Mouse (Mus musculus): ENCODE measurements around the gene Wfdc8. TPM values are rescaled to one million over a fixed set of nuclear protein-coding genes. Genes with fewer than 3 reads are reported as not detected.
"Not testable (repeated sequence)": the region's sequence is repeated elsewhere in the genome, so short reads cannot be mapped to it uniquely, and the experiment has no call there.

Gene Wfdc8
- not detected for total RNA-seq (2021)
- long read RNA-seq, experiment 1 = 0 reads
- long read RNA-seq, experiment 2 = 0 reads

DNA sequence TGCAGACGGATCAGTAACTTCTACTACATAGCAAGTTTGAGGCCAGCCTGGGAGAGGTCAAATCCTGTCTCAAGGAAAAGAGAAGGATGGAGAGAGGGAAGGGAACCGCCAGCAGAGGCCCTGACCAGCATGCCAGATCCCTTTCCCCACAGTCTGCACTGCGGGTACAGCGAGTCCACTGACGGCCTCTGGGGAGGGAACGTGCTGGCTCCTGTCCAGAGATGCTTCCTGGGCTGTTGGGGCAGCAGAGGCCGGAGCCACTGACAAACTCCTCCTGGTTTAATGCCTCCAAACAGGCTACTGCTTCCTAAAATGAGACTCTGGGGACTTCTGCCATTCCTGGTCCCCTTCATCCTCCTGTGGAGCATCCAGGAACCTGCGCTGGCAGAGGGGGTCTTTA, at the start of gene Wfdc8, which contains the start of gene Wfdc6b:
Wfdc8 (minus strand) TSS at position 156 of the 400 bp plus-strand sequence.
Wfdc6b (plus strand) TSS at position 52 of the 400 bp plus-strand sequence.
- H3K4me3 ChIP-seq; H3K27ac ChIP-seq; intact Hi-C loops (cut with DNase I); DNase-seq (ENCODE audit: extremely low spot score in 1 of 2, low spot score in 2 of 2): not testable (repeated sequence)

- TF ChIP-seq CTCF (IDR thresholded peaks at IDR 0.05) = no peak
- H3K4me3 ChIP-seq = no peak within 1 kb of the TSS
- intact Hi-C loops (cut with DNase I) = no loop called here
- no peak within 1 kb of the TSS for H3K27ac ChIP-seq
- DNase-seq (ENCODE audit: extremely low spot score in 1 of 2, low spot score in 2 of 2) = no peak
Measured at GRCm38 (mm10) chr2:164656483-164656882, 43.1 kb upstream of the Wfdc8 start, which contains the start of gene Wfdc9. TSS of gene Wfdc9 (minus strand) at chr2:164656583.

DNA sequence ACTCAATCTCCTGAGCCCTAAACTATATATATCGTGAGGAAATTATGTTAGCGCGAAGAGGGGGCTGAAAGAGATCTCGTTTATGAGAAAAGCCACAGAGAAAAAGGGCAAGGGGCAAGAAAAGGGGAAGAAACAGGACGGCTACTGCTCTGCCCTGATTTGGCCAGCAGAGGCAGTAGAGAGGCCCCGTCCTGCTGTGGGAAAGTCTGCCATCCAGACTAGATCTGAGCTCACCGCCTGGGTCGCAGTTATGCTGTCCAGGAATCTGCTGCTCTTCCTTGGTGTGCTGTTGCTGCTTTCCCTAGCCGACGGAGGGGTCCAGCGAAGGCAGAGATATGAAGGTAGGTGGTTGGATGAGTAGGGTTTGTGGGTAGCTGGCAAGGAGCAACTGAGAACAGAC, 42.4 kb upstream of the Wfdc8 start, which contains the start of gene Wfdc10:
Wfdc10 (plus strand) TSS at position 189 of the 400 bp plus-strand sequence.
- Histone ChIP-seq H3K27ac (no peak within 1 kb of the TSS), H3K4me3 (no peak within 1 kb of the TSS)
- TF ChIP-seq CTCF (IDR thresholded peaks at IDR 0.05) = peak; percentile 75
- DNase-seq (ENCODE audit: extremely low spot score in 1 of 2, low spot score in 2 of 2) = peak in 1 of 2 experiments; percentile 15
- intact Hi-C loops (cut with DNase I) = no loop called here

DNA sequence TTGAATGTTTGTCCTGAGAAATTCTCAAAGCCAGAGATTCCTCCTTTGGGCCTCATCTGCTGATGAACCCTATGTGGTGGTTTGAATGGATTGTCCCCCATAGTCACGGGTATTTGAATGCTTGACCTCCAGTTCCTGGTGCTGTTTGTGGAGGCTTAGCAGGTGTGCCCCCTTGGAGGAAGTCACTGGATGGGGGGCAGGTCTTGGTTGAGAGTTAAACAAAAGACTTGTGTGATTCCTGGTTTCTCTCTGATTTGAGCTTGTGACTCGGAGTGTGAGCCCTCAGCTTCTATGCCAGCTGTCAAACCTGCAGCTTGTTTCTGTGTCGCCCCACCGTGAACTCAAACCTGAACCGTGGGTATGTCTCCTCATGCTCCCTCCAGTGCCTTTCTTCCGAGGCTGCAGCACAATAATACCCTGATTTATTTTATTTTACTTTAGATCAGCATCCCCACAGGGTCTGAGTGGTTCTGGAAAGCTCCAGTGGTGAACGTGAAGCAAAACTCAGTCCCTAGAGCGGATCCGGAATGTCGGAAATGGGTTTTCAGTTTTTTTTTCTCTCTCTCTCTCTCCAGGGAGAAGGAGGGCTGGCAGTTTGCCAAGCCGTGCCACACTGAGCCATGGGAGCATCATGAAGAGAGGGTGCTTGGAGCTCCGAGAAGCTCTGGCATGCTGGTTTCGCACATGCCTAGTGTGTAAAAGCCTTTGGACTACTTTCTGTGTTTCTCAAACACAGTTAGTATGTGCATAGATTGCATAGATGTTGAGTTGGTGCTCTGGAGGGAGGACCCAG, 28.7 kb upstream of the Wfdc8 start:
- no peak for DNase-seq (ENCODE audit: extremely low spot score in 1 of 2, low spot score in 2 of 2)
- intact Hi-C loops (cut with DNase I) = no loop called here

GRCm38 (mm10) chr2:164641129-164641528, 27.7 kb upstream of the Wfdc8 start:
- TF ChIP-seq CTCF (IDR thresholded peaks at IDR 0.05) = no peak
- intact Hi-C loops (cut with DNase I) = no loop called here
- H3K27ac ChIP-seq = no peak overlapping the region

More for the DNA sequence above, 28.7 kb upstream of the Wfdc8 start:
- H3K27ac ChIP-seq = no peak overlapping the region
- TF ChIP-seq CTCF (IDR thresholded peaks at IDR 0.05) = no peak
- no peak overlapping the region for H3K4me3 ChIP-seq

DNA sequence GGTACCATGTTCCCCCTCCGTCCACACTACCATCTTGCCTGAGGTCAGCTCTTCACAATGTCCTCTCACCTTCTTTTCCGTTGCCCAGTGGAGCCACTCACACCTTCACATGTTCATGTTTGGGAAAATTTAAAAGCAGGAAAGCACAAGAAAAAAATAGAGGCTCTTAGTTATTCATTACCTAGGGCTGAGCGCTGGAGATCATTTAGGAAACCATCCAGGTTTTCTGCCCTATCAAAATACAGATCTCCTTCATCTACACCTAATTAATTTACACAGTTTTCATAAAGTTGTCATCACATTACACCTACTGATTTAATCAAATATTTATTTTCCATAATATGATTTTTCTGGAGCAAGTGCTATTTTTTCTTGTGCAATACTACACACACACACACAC, 25.3 kb upstream of the Wfdc8 start, which contains the start of gene Wfdc16:
Wfdc16 (minus strand) TSS at position 101 of the 400 bp plus-strand sequence.
- Histone ChIP-seq H3K27ac (no peak within 1 kb of the TSS), H3K4me3 (no peak within 1 kb of the TSS)
- intact Hi-C loops (cut with DNase I) = no loop called here
- DNase-seq (ENCODE audit: extremely low spot score in 1 of 2, low spot score in 2 of 2) = no peak
- no peak for TF ChIP-seq CTCF (IDR thresholded peaks at IDR 0.05)

More at GRCm38 (mm10) chr2:164641129-164641528, 27.7 kb upstream of the Wfdc8 start:
- DNase-seq (ENCODE audit: extremely low spot score in 1 of 2, low spot score in 2 of 2) = no peak
- no peak overlapping the region for H3K4me3 ChIP-seq

- H3K4me3 ChIP-seq = no peak overlapping the region
Measured at GRCm38 (mm10) chr2:164635266-164635665, 21.8 kb upstream of the Wfdc8 start.

GRCm38 (mm10) chr2:164621775-164622174, 8.3 kb upstream of the Wfdc8 start:
- TF ChIP-seq CTCF (IDR thresholded peaks at IDR 0.05) = no peak; the same call in 1 of the 2 replicates
- intact Hi-C loops (cut with DNase I) = no loop called here
- no peak overlapping the region for H3K4me3 ChIP-seq
- DNase-seq (ENCODE audit: extremely low spot score in 1 of 2, low spot score in 2 of 2) = no peak
- no peak overlapping the region for H3K27ac ChIP-seq

More at GRCm38 (mm10) chr2:164635266-164635665, 21.8 kb upstream of the Wfdc8 start:
- no peak for DNase-seq (ENCODE audit: extremely low spot score in 1 of 2, low spot score in 2 of 2)
- no peak; the same call in 1 of the 2 replicates for TF ChIP-seq CTCF (IDR thresholded peaks at IDR 0.05)
- H3K27ac ChIP-seq = no peak overlapping the region
- intact Hi-C loops (cut with DNase I) = no loop called here

DNA sequence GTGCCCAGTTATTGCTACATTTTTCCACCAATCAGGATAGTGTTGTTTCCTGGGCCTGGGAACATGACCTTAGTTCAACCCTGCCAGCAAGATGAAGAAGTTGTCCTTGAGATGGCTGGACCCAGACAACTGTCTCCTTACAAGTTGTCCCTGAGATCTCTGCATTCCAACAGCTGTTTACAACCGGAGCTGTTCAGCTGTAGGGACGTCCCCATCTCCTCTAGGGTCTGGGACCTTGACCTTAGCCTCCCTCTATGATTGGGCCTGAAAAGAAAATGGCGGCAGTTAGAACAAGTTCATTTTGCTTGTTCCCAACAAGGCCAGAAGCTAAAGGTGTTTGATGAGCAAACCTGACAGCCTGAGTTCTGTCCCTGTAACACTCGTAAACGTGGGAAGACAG, 5.6 kb upstream of the Wfdc8 start:
- no peak for DNase-seq (ENCODE audit: extremely low spot score in 1 of 2, low spot score in 2 of 2)
- intact Hi-C loops (cut with DNase I) = no loop called here
- TF ChIP-seq CTCF (IDR thresholded peaks at IDR 0.05) = no peak
- H3K27ac ChIP-seq = no peak overlapping the region
- H3K4me3 ChIP-seq = no peak overlapping the region

DNA sequence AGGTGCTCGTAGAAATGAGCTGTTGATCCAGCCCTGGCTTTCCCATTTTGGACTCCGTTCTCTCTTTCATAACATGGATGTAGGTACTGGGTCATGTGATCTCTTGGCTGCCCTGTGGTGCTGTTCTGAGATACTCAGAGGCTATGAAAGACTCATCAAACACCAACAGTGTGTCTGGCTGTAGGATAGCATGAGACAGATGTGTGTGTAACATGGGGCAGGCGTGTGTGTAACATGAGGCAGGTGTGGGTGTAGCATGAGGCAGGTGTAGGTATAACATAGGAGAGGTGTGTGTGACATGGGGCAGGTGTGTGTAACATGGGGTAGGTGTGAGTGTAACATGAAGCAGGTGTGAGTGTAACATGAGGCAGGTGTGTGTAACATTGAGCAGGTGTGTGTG, 2.0 kb upstream of the Wfdc8 start:
- no peak overlapping the region for H3K27ac ChIP-seq
- TF ChIP-seq CTCF (IDR thresholded peaks at IDR 0.05) = no peak
- H3K4me3 ChIP-seq = no peak overlapping the region
- intact Hi-C loops (cut with DNase I) = no loop called here
- DNase-seq (ENCODE audit: extremely low spot score in 1 of 2, low spot score in 2 of 2) = no peak

- TF ChIP-seq CTCF (IDR thresholded peaks at IDR 0.05) = no peak
- intact Hi-C loops (cut with DNase I) = no loop called here
- Histone ChIP-seq H3K4me3 (no peak overlapping the region), H3K27ac (no peak overlapping the region)
- no peak for DNase-seq (ENCODE audit: extremely low spot score in 1 of 2, low spot score in 2 of 2)
Measured at GRCm38 (mm10) chr2:164608781-164609180, 4.6 kb downstream of the Wfdc8 start.

DNA sequence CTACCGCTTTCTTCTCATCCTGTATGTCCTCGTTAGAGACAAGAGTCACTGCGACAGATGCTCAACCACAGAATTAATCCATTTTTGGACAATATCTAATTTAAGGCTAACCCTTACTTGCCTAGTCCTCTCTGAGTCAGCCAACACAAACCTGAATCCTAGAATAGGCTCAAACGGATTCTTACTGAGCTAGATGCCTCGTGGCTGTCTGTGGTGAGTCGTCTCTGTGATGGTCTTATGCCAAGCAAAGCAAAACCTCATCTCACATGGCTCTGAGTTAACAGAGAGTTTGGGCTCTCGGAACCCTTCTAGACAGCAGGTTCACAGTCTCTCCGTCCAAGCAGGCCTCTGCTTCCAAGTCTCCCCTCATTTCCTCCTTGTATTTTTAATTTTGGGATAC, 9.0 kb downstream of the Wfdc8 start:
- no peak for DNase-seq (ENCODE audit: extremely low spot score in 1 of 2, low spot score in 2 of 2)
- Histone ChIP-seq H3K27ac (no peak overlapping the region), H3K4me3 (no peak overlapping the region)
- TF ChIP-seq CTCF (IDR thresholded peaks at IDR 0.05) = no peak
- intact Hi-C loops (cut with DNase I) = no loop called here

All from left cerebral cortex, adult 2 months (tissue).